Mouse (Mus musculus) stomach, embryonic 16.5 days (tissue): ENCODE data around the gene Eif3l. TPM values are rescaled to one million over a fixed set of nuclear protein-coding genes. Genes with fewer than 3 reads are reported as not detected.
A peak's percentile ranks its signal among the peaks of the same experiment; 100 is the strongest.

ENCODE experiments used
- ATAC-seq: fragments of 200-750 bp; cut with Nextera tagmentation; 2 replicates; pipeline ENCODE4 v1.8.0; 2017; ENCODE audit warnings: moderate number of reproducible peaks, moderate TSS enrichment; ENCODE audit not compliant: insufficient read depth, low FRiP score
- H3K27ac ChIP-seq: fragments of 300-500 bp; sonication (generic); 2 replicates; pipeline ENCODE4 v1.5.1; 2014; ENCODE audit warnings: low read length
- H3K27me3 ChIP-seq: fragments of 300-500 bp; sonication (generic); 2 replicates; pipeline ENCODE4 v1.6.1; 2014; ENCODE audit warnings: low read length, control low read depth, mixed read lengths; ENCODE audit not compliant: control insufficient read depth, insufficient read depth
- H3K36me3 ChIP-seq: fragments of 300-500 bp; sonication (generic); 2 replicates; pipeline ENCODE4 v1.6.1; 2014; ENCODE audit warnings: low read length; ENCODE audit not compliant: control insufficient read depth, insufficient read depth
- H3K4me1 ChIP-seq: fragments of 300-500 bp; sonication (generic); 2 replicates; pipeline ENCODE4 v1.6.1; 2014; ENCODE audit warnings: low read length, control low read depth, mixed read lengths; ENCODE audit not compliant: control insufficient read depth, insufficient read depth
- H3K4me2 ChIP-seq: fragments of 300-500 bp; sonication (generic); 2 replicates; pipeline ENCODE4 v1.6.1; 2014; ENCODE audit warnings: low read depth, low read length, mixed read lengths
- H3K4me3 ChIP-seq: fragments of 300-500 bp; sonication (generic); replicated peaks from 2 replicates; pipeline ENCODE4 v1.5.1; 2014; ENCODE audit warnings: mild to moderate bottlenecking, low read length
- H3K9ac ChIP-seq: fragments of 300-500 bp; sonication (generic); 2 replicates; pipeline ENCODE4 v1.6.1; 2014; ENCODE audit warnings: low read length
- H3K9me3 ChIP-seq: fragments of 300-500 bp; sonication (generic); replicated peaks from 2 replicates; pipeline ENCODE4 v1.6.1; 2016; ENCODE audit warnings: low read length, control low read depth; ENCODE audit not compliant: control insufficient read depth
- WGBS: fragments of 180-500 bp; shearing (Covaris S2); extraction: QIAGEN DNeasy Blood & Tissue Kit; methylation state at CpG from one replicate; pipeline ENCODE4 v1.1.7; 2014; 5-methylcytosine and 5-hydroxymethylcytosine counted together
- polyA plus RNA-seq: library from polyadenylated mRNA; unstranded; fragments of >200 nt; fragmentation: Nextera tagmentation; extraction: Ambion mirVana; gene quantifications from 2 replicates; pipeline ENCODE4 v1.2.1, GENCODE M21; 2015

Eif3l gene
- polyA plus RNA-seq, result 208 and 211 TPM in 2 replicates

GRCm38 (mm10) chr15:79074913-79075532, at the start of gene Eif3l:
Gene Eif3l, plus strand, starts transcription at chr15:79075179.
- Histone ChIP-seq H3K36me3 (peaks cover 6% of the 10 kb centered on the region; the same call in 1 of the 2 replicates), H3K4me1 (peaks cover 13% of the 10 kb centered on the region), H3K4me2 (peak within 1 kb of the TSS; percentile 92), H3K9me3 (no peaks in the 10 kb centered on the region), H3K27me3 (no peaks in the 10 kb centered on the region), H3K9ac (peak within 1 kb of the TSS; percentile 92), H3K4me3 (peak within 1 kb of the TSS; percentile 96), H3K27ac (peak within 1 kb of the TSS; percentile 92)
- WGBS, result under 1% methylated on average over 49 of the region's 49 CpGs
- ATAC-seq, result peak; percentile 91

DNA sequence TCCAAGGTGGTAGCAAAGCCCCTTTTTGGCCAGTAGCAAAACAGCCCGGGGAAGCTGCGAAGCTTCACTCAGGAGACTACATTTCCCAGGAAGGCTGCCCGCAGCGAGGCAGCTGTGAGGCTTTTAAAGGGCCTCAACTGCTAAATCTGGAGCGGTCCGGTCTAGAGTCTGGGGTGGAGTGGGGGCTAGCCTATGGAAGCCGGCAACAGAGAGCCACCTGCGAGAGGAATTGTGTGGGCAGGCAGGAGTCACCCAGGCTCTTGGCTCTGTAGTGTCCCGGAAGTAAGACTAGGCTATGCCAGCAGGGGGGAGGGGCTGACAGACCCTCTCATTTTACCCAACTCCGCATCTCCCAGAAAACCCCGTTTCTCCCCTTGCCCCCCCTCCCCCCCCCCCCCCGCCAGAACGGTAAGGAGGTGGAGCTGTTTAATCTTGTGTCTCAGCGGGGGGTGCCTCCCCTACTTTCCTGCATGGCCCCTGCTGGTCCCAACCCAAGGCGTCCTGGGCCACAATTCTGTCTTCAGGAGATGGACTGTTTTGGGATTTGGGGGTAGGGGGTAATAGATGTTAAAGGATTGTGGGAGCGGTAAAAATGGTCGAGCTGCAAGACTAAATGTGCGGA, 49.2 kb upstream of the Eif3l start:
- no peak overlapping the region for H3K27ac ChIP-seq
- no peak overlapping the region for H3K4me3 ChIP-seq
- peak overlapping the region; percentile 63 for H3K9ac ChIP-seq
- H3K9me3 ChIP-seq, result no peaks in the 10 kb centered on the region
- 14% methylated on average over 16 of the region's 18 CpGs for WGBS
- no peaks in the 10 kb centered on the region for H3K27me3 ChIP-seq
- peaks cover 20% of the 10 kb centered on the region; the same call in 1 of the 2 replicates for H3K4me1 ChIP-seq
- H3K36me3 ChIP-seq, result no peaks in the 10 kb centered on the region
- no peak for ATAC-seq
- peak overlapping the region; percentile 17 for H3K4me2 ChIP-seq

- H3K4me2 ChIP-seq, result peak overlapping the region; percentile 94
- H3K36me3 ChIP-seq, result no peaks in the 10 kb centered on the region
- H3K9ac ChIP-seq, result peak overlapping the region; percentile 98
- H3K27me3 ChIP-seq, result no peaks in the 10 kb centered on the region
- H3K4me1 ChIP-seq, result peaks cover 26% of the 10 kb centered on the region; the same call in 1 of the 2 replicates
- no peaks in the 10 kb centered on the region for H3K9me3 ChIP-seq
- 39% methylated on average over 14 of the region's 14 CpGs for WGBS
- H3K27ac ChIP-seq, result peak overlapping the region; percentile 53; the same call in 1 of the 2 replicates
- ATAC-seq, result no peak
- peak overlapping the region; percentile 85 for H3K4me3 ChIP-seq
Measured at GRCm38 (mm10) chr15:79026511-79027290, 48.3 kb upstream of the Eif3l start.

DNA sequence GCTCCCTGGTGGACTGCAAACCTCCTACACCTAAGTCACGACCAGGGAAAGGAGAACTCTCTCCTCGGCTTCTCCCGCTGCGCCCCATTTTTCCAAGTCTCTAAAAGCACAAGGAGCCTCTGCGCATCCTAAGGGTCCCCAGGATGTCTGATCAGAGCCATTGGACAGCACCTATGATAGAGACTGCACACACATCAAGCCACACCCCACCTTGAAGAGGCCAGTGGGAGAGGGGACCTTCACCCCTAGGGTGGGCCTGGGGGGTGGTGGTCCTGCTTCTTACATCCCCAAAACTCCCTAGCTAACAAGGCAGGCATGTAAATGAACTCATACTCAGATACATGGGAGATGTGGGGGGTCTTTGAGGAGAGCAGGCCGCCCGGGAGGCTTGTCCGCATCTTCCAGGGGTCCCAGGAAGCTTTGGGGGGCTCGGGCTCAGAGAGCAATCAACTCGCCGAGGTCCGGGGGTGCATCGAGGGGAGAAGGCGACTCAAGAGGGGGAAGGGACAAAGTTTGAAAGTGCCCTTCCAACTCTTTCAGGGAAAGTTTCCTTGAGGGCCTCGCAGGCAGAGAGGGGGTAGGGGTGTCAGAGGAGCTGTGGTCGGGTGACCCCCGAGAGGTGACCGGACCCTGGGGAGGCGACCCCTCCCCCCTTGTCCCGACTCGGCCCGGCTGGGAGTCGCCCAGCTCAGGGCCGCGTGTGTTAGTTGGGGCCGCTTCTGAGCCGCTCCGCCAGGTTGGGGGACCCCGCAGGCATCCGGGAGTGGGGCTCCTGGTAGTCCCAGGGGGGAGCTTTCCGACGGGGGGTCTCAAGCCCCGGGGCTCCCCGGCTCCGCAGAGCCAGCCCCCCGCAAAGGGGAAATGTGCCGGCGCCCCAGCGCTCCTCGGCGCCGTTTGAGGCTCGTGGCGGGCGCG, 47.4 kb upstream of the Eif3l start:
- Histone ChIP-seq H3K9me3 (no peaks in the 10 kb centered on the region), H3K4me2 (peak overlapping the region; percentile 94), H3K4me1 (peaks cover 29% of the 10 kb centered on the region), H3K36me3 (no peaks in the 10 kb centered on the region), H3K9ac (peak overlapping the region; percentile 98), H3K27ac (peak overlapping the region; percentile 96), H3K4me3 (peak overlapping the region; percentile 85), H3K27me3 (no peaks in the 10 kb centered on the region)
- WGBS, result 5% methylated on average over 46 of the region's 46 CpGs
- ATAC-seq, result no peak

GRCm38 (mm10) chr15:79028237-79028738, 46.7 kb upstream of the Eif3l start, which contains the start of gene H1f0:
Gene H1f0, plus strand, starts transcription at chr15:79028450.
- peaks cover 31% of the 10 kb centered on the region for H3K4me1 ChIP-seq
- H3K27ac ChIP-seq, result peak within 1 kb of the TSS; percentile 96
- peak within 1 kb of the TSS; percentile 98 for H3K9ac ChIP-seq
- no peaks in the 10 kb centered on the region for H3K36me3 ChIP-seq
- peak within 1 kb of the TSS; percentile 94 for H3K4me2 ChIP-seq
- peak; percentile 74; the same call in 1 of the 2 replicates for ATAC-seq
- no peaks in the 10 kb centered on the region for H3K27me3 ChIP-seq
- 0% methylated on average over 58 of the region's 58 CpGs for WGBS
- H3K9me3 ChIP-seq, result no peaks in the 10 kb centered on the region
- H3K4me3 ChIP-seq, result peak within 1 kb of the TSS; percentile 85

DNA sequence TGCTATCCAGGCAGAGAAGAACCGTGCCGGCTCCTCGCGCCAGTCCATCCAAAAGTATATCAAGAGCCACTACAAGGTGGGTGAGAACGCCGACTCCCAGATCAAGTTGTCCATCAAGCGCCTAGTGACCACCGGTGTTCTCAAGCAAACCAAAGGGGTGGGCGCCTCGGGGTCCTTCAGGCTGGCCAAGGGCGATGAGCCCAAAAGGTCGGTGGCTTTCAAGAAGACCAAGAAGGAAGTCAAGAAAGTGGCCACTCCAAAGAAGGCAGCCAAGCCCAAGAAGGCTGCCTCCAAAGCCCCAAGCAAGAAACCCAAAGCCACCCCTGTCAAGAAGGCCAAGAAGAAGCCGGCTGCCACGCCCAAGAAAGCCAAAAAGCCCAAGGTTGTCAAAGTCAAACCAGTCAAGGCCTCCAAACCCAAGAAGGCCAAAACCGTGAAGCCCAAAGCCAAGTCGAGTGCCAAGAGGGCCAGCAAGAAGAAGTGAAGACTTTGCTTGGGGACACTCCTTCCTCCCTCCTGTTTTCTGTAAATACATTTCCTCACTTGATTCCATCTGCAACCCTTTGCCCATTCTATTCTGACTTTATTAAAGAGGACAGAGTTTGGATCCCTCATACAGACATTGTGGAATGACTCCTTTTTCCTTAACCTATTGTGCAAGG, 46.0 kb upstream of the Eif3l start:
- Histone ChIP-seq H3K4me3 (peak overlapping the region; percentile 85), H3K27ac (peak overlapping the region; percentile 96), H3K9me3 (no peaks in the 10 kb centered on the region), H3K9ac (peak overlapping the region; percentile 98), H3K4me1 (peaks cover 31% of the 10 kb centered on the region), H3K4me2 (peak overlapping the region; percentile 94), H3K27me3 (no peaks in the 10 kb centered on the region), H3K36me3 (no peaks in the 10 kb centered on the region)
- 15% methylated on average over 16 of the region's 16 CpGs for WGBS
- ATAC-seq, result no peak; the same call in 1 of the 2 replicates

- 2% methylated on average over 11 of the region's 11 CpGs for WGBS
- peak overlapping the region; percentile 96 for H3K27ac ChIP-seq
- H3K27me3 ChIP-seq, result no peaks in the 10 kb centered on the region
- peak overlapping the region; percentile 98 for H3K9ac ChIP-seq
- no peaks in the 10 kb centered on the region for H3K36me3 ChIP-seq
- no peaks in the 10 kb centered on the region for H3K9me3 ChIP-seq
- peak overlapping the region; percentile 85 for H3K4me3 ChIP-seq
- H3K4me1 ChIP-seq, result peaks cover 31% of the 10 kb centered on the region
- ATAC-seq, result no peak
- H3K4me2 ChIP-seq, result peak overlapping the region; percentile 94
Measured at GRCm38 (mm10) chr15:79029519-79030241, 45.3 kb upstream of the Eif3l start.
